Mouse (Mus musculus): Measurements from ENCODE around the gene Ppid. TPM values are rescaled to one million over a fixed set of nuclear protein-coding genes. Genes with fewer than 3 reads are reported as not detected.
"Not testable (repeated sequence)": the region's sequence is repeated elsewhere in the genome, so short reads cannot be mapped to it uniquely, and the experiment has no call there.

Ppid gene
- total RNA-seq, 2 experiments from 2014 or later, result 61.4 to 63.0 TPM

DNA sequence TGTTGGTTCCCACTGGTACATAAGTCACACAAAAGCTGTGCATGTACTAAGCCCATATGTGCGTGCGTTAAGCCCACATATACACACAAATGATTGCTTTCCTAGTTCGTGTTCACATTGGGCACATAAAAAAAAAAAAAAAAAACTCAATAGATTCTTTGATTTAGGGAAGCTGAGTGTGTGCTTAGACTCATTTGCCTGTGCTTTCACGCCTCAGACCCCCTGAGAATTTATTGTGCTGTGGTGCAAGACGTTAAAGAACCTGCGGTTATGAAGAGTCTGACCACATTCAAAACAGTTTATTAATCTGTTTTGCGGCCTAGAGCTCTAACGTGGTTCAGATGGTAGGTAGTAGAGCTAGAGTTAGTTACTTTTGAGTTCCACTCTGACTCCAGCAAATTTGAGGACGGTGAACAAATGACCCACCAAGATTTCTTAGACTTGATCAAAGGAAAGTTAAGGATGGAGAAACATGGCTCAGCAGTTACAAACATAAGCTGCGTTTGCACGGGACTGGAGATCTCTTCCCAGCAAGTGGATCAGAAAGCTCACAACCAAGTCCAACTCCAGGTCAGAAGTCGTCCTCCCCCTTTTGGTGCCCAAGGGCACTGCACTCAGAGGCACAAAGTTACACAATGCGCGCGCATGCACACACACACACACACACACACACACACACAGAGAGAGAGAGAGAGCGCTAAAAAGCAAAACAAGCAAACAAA lies 22.4 kb upstream of the Ppid start:
- no peak for DNase-seq (ENCODE audit: low spot score in 2 of 2)

- no peak for DNase-seq (ENCODE audit: low spot score in 2 of 2)
These were observed 21.8 kb upstream of the Ppid start for GRCm38 (mm10) chr3:79569351-79569681.

DNA sequence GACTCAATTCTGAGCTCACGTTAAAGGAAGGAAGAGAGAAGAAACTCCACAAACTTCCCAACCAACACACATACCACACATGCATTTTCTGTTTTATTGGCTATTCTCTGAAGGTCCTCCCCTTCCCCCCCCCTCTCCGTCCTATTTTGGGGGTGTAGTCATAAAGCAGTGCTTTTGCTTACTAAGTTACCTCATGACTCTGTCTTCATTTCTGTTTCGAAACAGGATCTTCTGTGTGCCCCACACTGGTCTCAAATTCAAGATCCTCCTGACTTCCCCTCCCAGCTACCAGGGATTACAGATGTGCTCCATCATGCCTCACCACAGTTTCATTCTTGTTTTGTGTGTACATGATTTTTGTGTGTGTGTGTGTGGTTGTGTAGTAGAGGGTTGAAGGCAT lies 18.7 kb upstream of the Ppid start:
- DNase-seq (ENCODE audit: low spot score in 2 of 2), result no peak

GRCm38 (mm10) chr3:79573376-79573775 lies 17.8 kb upstream of the Ppid start:
- DNase-seq (ENCODE audit: low spot score in 2 of 2), result not testable (repeated sequence)

DNA sequence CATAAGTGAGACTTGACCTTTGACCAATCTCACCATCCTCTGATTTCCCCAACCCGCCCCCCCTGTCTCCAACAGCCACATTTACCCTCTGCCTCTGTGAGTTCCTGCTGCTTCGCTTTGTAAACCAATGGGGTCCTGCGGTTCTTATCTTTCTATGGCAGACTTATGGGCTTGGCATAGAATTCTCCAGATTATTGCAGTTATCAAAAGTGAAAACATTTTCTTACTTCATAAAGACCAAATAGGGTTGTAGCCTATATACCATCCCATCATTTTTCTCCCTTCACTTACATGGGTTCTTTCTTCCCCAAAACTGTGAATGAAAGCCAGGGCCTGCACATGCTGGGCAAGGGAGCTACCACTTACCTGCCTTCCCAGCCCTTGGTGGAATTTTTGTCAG lies 16.8 kb upstream of the Ppid start:
- DNase-seq (ENCODE audit: low spot score in 2 of 2), result no peak

- DNase-seq (ENCODE audit: low spot score in 2 of 2), result no peak
These were observed 15.3 kb upstream of the Ppid start for GRCm38 (mm10) chr3:79575576-79576467.

DNA sequence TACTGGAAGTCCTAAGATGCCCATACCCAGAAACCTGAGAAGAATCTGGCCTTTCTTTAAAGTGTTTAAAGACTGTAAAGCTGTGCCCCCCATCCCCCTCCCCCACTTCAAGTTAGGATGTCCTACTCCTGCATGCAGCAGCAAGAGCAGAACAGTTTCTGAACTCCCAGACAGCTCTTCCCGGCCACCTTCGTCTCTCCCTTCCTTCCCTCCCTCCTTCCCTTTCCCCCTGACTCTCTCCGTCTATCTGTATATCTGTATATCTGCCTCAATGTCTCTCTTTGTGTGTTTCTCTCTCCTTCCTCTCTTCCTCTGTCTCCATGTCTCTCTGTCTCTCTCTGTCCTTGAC lies 14.7 kb upstream of the Ppid start:
- DNase-seq (ENCODE audit: low spot score in 2 of 2), result no peak

DNA sequence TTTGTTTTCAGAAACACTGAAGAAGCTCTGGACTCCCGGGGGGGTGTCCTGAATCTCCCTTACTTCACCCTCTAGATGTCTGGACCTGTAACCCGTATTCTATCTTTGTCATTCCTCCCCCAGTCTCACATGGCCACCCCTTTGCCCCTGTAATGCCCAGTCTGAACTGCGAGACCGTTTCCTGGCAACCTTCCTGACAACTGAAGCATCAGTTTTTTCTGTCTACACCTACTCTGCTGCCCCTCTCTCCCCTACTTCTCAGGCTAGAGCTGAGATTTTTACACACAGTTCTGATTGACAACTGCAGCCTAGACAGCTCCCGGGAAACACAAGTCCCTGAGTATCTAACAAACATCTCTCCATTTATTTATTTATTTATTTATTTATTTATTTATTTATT lies 14.3 kb upstream of the Ppid start:
- DNase-seq (ENCODE audit: low spot score in 2 of 2), result no peak

GRCm38 (mm10) chr3:79577606-79578005 lies 13.5 kb upstream of the Ppid start:
- no peak for DNase-seq (ENCODE audit: low spot score in 2 of 2)

- no peak for DNase-seq (ENCODE audit: low spot score in 2 of 2)
These were observed 13.0 kb upstream of the Ppid start for GRCm38 (mm10) chr3:79578164-79578563.

DNA sequence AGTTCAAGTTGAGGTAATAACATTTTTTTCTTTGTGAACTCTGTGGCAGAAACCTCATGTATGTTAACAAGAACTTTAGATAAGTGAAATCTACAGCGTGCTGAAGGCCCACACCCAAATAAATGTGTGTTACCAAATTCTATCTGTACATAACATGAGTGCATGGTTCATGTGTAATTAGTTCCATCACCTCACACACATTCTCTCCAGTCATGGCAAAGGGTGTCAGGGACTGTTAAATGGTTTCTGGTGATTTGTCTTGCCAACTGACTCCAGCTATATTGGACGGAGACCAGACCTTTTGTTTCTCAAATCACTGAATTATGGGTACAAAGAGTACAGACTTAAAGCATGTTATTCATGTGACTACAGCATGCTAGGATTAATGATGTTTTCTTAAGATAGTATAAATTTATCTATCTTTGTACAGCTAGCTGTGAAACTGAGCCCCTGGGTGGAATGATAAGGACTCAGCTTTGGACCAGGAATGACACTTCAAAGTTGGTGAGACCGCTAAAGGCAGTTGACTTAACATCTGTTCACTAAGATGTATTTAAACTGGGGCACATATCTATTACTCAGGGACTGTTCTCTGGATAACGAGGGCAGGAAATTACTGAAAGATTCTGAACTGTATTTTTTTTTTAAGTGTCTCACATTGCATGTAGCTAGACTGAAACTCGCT lies 11.1 kb upstream of the Ppid start:
- DNase-seq (ENCODE audit: low spot score in 2 of 2), result no peak

- DNase-seq (ENCODE audit: low spot score in 2 of 2), result peak; percentile 89 to 91
These were observed 4.3 kb upstream of the Ppid start for GRCm38 (mm10) chr3:79586804-79587203.

DNA sequence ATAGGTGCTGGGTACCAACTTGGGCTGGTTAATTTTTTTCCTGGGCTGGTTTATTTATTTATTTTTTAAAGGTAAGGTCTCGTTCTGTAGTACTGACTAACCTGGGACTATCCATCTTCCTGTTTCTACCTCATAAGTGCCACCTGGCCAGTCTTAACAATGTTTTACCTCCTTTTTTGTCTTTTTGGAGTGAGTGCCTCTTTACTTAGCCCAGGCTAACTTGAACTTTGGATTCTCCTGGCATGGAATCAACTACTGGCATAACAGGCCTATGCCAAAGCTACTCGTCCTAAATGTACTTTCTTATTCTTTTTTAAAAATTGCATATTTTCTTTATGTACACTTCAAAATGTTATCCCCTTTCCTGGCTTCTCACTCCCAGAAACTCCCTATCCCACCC lies 1.5 kb upstream of the Ppid start:
- no peak for DNase-seq (ENCODE audit: low spot score in 2 of 2)

DNA sequence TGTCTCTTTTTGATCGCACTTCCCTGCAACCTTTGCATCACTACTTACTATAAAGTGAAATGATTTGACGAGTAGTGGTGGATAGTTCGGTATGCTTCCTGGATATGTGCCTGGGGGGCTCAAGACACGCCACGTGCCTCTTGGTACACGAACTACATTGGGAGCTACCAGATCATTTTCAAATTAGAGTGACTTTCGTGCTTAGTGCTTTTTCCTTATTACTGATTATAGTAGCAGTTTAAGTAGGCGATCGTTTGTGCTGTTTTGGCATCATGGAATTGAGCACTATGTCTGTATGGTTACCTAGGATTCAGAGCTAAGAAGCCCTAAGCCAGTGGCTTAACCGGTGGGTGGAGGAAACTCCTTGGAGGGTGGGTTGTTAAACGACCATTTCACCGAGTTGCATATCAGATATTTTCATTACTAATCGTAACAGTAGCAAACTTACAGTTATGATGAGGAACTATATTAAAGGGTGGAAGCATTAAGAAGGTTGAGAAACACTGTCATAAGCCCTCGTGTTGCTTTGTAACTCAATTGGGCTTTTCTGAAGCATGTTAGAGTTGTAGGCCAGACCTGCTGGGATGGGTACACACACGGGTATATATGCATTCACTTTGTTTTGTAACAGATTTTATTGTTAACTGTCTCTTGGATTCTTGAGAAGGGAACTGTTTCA lies 790 bp downstream of the Ppid start:
- no peak for DNase-seq (ENCODE audit: low spot score in 2 of 2)

DNA sequence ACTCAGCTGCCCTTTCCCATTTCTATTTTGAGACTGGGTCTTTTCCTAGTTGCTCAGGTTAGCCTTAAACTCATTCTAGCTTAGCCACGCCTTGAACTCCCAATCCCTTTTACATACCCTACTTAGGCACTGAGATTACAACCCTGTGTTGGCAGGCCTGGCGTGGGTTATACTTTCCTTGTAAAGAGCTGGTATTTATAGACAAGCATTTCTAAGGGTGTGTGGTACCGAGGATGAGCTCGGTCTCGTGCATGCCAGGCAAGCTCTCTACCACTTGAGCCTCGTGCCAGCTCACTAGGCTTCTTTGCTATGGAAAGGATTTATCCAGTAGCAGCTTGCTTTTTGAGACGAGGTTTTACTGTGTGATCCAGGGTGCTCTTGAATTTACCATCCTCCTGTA lies 4.3 kb downstream of the Ppid start:
- no peak for DNase-seq (ENCODE audit: low spot score in 2 of 2)

DNA sequence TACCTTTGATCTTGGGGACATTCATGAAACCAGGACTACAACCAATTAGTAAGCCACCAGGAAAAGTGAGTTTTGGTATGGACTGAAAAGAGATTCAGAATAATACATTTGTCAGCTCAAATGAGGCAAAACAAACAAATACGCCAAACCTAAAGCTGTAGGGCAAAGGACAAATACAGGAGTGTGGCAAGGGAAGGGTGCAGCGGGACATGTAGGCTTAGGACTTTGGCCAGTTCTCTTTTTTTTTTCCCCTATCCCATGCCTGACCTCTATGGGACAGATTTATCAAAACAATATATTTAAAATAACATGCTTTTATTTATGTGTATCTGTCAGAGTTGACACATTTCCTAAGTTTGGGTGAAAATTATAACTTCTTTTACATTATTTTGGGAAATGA lies 18.7 kb downstream of the Ppid start:
- DNase-seq (ENCODE audit: low spot score in 2 of 2), result no peak

- DNase-seq (ENCODE audit: low spot score in 2 of 2), result no peak
These were observed 36.5 kb downstream of the Ppid start for GRCm38 (mm10) chr3:79627484-79628181.

DNA sequence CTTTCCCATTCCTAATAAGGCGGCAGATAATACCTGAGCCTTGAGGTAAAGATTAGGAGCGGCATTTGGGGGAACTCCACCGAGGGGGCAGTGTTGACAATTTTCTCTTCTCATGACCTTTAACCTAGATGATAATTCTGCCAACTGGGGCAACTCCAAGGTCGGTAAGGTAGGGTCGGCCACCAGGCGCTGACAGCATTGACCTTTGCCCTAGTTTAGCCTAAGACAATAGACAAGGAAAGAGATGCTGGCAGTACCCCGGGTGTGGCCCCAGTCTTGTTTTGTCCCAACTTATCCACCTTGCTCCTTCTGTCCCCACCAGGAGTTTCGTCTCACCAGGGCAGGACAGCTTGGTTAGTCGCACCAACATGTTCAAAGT lies 37.0 kb downstream of the Ppid start:
- no peak for DNase-seq (ENCODE audit: low spot score in 2 of 2)

GRCm38 (mm10) chr3:79628561-79629415 lies 37.6 kb downstream of the Ppid start, which contains the start of gene 4930579G24Rik:
4930579G24Rik (plus strand) TSS chr3:79629079.
- peak; percentile 82 to 87 for DNase-seq (ENCODE audit: low spot score in 2 of 2)

GRCm38 (mm10) chr3:79629416-79629730 lies 38.2 kb downstream of the Ppid start, which contains the start of gene Etfdh:
Etfdh (minus strand) TSS chr3:79629500.
- peak in 1 of 2 experiments; percentile 49 for DNase-seq (ENCODE audit: low spot score in 2 of 2)
